Mouse (Mus musculus) 3134 (cell line): ENCODE results near the gene Lrrc61.

ENCODE experiments used
- DNase-seq: peaks from one replicate; pipeline ENCODE4 v3.0.0-alpha.2; 2011; ENCODE audit warnings: low spot score; ENCODE audit not compliant: insufficient read length; ENCODE audit errors: extremely low read depth

Gene Lrrc61

GRCm38 (mm10) chr6:48591221-48591845 lies 36.7 kb downstream of the Lrrc61 start:
- DNase-seq, result no peak

GRCm38 (mm10) chr6:48591871-48592270 lies 37.3 kb downstream of the Lrrc61 start:
- DNase-seq, result no peak

- peak; percentile 94 for DNase-seq
These were observed 38.8 kb downstream of the Lrrc61 start, which contains the start of the genes Repin1 and Gm44965 for GRCm38 (mm10) chr6:48593158-48594042. TSS of gene Repin1 (plus strand) at chr6:48593883. TSS of gene Gm44965 (plus strand) at chr6:48593941.

DNA sequence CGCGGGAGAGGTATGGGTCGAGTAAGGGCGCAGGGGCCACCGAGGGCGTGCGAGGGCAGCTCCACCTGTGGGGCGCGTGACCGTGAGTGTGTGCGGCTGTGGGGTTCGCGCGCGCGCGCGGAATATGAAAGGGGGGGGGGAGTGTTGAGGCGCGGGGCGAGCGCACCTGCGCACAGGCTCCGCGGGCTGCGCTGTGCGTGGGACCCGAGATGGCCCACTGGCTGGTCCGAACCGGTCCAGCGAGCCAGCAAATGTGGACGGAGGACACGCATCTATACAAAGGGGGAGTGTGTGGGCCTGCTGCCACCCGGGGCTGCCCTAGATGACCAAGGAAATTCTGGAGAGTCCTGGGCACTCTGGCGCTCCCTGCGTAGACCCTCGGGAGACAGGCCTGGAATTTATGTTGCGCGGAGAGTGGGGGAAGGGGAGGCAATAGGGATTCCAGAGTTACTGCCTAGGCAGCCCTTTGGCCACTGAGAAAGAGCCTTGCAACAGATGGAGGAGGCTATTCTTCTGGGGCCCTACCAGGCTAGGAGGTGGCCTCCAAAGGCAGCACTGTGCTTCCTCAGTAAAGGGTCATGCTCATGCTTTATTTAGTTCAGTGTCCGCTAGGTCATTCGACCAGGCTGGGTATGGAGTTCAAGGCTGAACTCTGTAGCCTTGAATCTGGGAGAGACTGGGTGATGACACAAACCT lies 39.6 kb downstream of the Lrrc61 start:
- no peak for DNase-seq

- no peak for DNase-seq
These were observed 40.7 kb downstream of the Lrrc61 start for GRCm38 (mm10) chr6:48595278-48595677.

DNA sequence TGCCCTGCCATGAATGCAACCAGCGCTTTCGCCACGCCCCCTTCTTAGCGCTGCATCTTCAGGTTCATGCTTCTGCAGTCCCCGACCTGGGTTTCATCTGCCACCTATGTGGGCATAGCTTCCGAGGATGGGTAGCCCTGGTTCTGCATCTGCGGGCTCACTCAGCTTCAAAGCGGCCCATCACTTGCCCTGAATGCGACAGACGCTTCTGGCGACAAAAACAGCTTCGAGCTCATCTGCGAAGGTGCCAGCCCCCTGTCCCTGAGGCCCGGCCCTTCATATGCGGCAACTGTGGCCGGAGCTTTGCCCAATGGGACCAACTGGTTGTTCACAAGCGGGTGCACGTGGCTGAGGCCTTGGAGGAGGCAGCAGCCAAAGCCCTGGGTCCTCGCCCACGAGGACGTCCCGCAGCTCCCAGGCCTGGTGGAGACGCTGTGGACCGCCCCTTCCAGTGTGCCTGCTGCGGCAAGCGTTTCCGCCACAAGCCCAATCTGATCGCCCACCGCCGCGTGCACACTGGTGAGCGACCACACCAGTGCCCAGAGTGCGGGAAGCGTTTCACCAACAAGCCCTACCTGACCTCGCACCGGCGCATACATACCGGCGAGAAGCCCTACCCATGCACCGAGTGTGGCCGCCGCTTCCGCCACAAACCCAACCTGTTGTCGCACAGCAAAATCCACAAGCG lies 42.1 kb downstream of the Lrrc61 start:
- no peak for DNase-seq

GRCm38 (mm10) chr6:48597233-48597625 lies 42.6 kb downstream of the Lrrc61 start:
- no peak for DNase-seq

GRCm38 (mm10) chr6:48600594-48600993 lies 46.0 kb downstream of the Lrrc61 start:
- DNase-seq, result no peak

DNA sequence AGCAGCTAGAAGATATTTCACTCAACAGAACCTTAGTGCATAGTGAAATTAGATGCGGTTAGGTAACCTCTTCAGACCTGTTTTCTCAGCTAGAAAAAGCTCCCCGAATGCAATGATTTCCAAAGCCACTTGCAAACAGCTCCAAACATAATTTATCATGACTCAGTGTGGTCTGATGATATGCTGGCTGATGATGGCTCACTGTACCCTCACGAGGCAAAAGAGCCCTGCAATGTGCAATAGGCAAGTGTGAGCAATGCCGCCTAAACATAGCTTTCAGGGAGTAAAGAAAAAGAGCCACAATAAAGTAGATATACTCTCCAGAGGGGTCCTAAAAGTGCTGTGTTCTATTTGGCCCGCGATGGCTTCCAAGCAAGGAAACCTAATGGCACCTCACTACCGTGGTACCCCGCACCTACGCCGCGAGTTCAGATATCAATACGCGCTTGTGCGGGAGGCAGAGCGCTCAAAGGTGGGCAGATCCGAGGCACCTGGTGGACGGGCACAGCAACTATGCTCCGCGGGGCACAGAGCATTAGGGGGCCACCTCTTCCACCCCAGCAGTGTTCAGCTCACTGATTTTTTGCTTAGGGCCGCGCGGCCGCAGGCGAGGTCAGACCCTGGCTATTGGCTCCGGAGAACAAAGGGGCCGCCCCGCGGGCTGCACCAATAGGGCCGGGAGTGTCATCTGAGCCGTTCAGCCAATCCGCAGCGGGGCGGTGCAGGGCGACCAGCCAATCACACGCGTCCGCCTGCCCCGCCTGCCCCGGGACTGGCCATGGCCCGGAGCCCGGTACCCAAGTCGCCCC lies 46.9 kb downstream of the Lrrc61 start, which contains the start of gene Zfp775:
Zfp775 (plus strand) TSS at position 793 of the 809 bp plus-strand sequence.
- DNase-seq, result peak; percentile 92

DNA sequence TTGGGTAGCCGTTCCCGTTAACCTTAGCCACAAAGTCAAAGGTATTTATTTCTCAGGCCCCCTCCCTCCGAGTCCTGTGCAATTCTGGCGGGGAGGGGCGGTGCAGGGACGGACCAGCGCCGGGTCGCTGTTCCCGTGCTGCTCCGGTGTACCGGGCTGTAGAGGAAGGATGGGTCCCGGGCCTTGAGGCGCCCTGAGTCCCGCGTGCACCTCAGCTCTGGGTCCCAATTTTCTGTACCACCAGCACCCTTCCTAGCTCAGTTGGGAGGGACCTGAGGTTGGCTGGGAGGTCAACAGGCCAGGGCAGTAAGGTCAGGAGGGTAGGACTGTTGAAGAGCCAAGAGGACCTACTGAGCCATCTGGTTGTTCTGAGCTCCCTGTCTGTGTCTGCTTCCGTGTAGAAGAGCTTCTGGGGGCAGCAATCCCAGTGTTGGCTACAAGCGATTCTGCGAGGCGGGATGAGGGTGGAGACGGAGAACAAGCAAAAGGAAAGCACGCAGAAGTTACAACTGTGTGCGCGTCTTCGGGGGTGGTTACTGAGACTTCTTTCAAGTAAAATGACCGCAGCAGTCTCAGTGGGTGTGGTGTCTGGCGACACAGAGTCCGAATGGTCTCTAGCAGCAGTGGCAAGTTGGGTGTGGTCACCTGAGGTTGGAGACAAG lies 47.6 kb downstream of the Lrrc61 start:
- no peak for DNase-seq

GRCm38 (mm10) chr6:48608124-48608523 lies 53.5 kb downstream of the Lrrc61 start:
- DNase-seq, result no peak

- DNase-seq, result no peak
These were observed 54.9 kb downstream of the Lrrc61 start for GRCm38 (mm10) chr6:48609512-48609911.

DNA sequence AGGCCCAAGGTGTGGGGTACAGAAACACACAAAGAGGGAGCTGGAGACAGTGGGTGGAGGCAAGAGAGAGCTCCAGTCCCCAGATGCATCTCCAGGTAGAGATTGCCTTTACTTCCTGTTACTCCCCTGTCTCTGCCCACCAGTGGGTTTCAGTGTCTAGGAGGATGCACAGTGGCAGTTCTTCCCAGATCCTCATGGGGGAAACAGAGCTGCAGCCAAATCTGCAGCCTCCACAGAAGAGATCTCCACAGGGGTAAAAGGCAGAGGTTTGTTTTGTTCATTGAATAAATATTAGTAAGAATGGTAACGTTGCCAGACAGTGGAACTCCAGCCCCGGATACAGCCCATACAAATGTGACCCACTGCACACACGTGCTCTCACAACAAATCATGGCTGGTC lies 56.1 kb downstream of the Lrrc61 start:
- DNase-seq, result no peak

- DNase-seq, result no peak
These were observed 58.9 kb downstream of the Lrrc61 start for GRCm38 (mm10) chr6:48613464-48613863.

GRCm38 (mm10) chr6:48614756-48615155 lies 60.2 kb downstream of the Lrrc61 start:
- DNase-seq, result no peak

DNA sequence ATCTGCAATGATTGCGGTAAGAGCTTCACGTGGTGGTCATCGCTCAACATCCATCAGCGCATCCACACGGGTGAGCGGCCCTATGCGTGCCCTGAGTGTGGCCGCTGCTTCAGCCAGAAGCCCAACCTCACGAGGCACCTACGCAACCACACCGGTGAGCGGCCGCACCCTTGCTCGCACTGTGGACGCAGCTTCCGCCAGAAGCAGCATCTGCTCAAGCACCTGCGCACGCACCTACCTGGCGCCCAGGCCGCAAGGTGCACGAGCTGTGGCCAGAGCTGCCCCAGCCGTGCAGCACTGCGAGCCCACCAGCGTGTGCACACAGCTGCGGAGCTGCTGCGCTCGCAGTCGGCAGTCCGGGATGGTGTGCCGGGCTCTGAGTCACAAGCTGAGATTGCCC lies 65.4 kb downstream of the Lrrc61 start:
- DNase-seq, result no peak
